Mouse (Mus musculus): ENCODE measurements around the gene Slc22a14.

DNA sequence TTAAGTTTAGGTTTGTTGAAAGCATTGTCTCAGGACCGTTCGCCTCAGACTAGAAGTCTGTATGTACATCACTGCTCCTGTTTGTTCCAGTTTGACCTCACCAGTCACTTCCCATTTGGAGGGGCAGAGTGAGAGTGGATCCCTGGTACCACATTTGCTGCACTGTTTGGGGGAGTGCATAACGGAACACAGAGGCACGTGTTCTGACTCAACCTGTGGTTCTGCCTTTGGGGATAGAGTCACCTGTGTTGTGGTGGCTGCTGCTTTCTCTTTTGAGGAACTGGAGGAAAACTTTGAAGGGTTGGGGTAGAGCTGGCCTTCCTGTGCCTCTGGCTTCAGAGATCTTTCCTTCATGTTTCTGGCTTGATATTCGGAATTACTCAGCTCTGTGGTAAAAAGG lies 38.7 kb upstream of the Slc22a14 start:
- TF ChIP-seq CTCF (IDR thresholded peaks at IDR 0.05; ENCODE audit: low read depth, low read length) = no peak
- TF ChIP-seq POLR2A (IDR thresholded peaks at IDR 0.05; ENCODE audit: borderline replicate concordance, low read depth, low read length) = no peak

Data from bone marrow macrophage, adult 2 months (primary cell).